Mouse (Mus musculus): Measurements from ENCODE around the gene Grm7. TPM values are rescaled to one million over a fixed set of nuclear protein-coding genes. Genes with fewer than 3 reads are reported as not detected.

Grm7 gene
- total and polyA plus RNA-seq, 2 experiments from 2014 or later, result 28.5 to 51.9 TPM

DNA sequence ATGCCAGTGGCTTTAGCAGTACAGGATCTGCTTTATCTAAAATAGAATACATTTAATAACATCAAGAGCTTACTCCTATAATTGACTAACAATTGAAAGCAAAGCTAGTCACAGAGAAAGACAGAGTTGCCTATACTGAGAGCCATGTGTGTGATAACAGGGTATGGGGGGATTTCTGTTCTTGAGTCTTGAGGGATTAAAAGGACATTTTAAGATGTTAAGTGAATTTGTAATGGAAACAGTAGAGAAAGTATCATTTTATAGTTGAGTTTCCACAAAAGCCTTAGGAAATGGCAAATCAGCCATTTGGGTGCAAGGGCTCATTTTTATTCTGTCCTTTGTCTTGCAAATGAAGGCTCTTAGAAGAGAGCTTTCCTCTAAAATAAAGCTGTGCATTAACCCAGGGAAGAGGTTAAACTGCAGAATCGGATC lies 140.1 kb downstream of the Grm7 start:
- TF ChIP-seq CTCF (IDR thresholded peaks at IDR 0.05), result no peak
- Histone ChIP-seq H3K4me1 (ENCODE audit: insufficient read depth, low read length) (no peaks in the 10 kb centered on the region), H3K4me2 (ENCODE audit: low read depth, low read length, poor library complexity, severe bottlenecking) (no peak overlapping the region), H3K36me3 (ENCODE audit: insufficient read depth, low read length) (no peaks in the 10 kb centered on the region), H3K4me3 (ENCODE audit: low read depth, low read length) (no peak overlapping the region), H3K9me3 (ENCODE audit: low read length) (no peaks in the 10 kb centered on the region), H3K27ac (ENCODE audit: low read depth, low read length) (no peak overlapping the region), H3K27me3 (ENCODE audit: insufficient read depth, low read length) (no peaks in the 10 kb centered on the region), H3K9ac (replicated peaks; ENCODE audit: low read length, poor library complexity, severe bottlenecking) (no peak overlapping the region)
- ATAC-seq (ENCODE audit: low FRiP score) (no peak), DNase-seq (ENCODE audit: low spot score) (no peak)
- 12% methylated on average over 1 of the region's 1 CpGs for WGBS

DNA sequence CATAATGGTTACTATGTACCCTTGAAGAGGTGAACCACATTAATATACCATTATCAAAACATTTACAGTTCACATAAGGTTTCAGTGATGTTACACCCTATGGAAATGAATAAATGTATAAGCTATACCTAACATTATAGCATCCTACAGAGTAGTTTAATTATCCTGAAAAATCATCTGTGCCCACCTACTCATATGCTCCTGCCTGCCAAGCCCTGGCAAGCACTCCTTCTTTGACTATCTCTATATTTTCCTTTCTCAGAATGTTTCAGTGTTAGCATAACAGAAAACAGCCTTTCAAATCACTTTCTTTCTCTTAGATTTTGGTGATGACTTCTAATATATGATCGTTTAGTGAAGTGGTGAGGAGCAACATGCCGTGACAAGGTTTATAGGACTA lies 147.3 kb downstream of the Grm7 start:
- no peak overlapping the region for H3K4me2 ChIP-seq (ENCODE audit: low read depth, low read length, poor library complexity, severe bottlenecking)
- no peak overlapping the region for H3K9ac ChIP-seq (replicated peaks; ENCODE audit: low read length, poor library complexity, severe bottlenecking)
- H3K27me3 ChIP-seq (ENCODE audit: insufficient read depth, low read length), result no peaks in the 10 kb centered on the region
- DNase-seq (ENCODE audit: low spot score) (no peak), ATAC-seq (ENCODE audit: low FRiP score) (no peak)
- H3K4me1 ChIP-seq (ENCODE audit: insufficient read depth, low read length), result no peaks in the 10 kb centered on the region
- H3K4me3 ChIP-seq (ENCODE audit: low read depth, low read length), result no peak overlapping the region
- WGBS, result 94% methylated on average over 2 of the region's 2 CpGs
- no peaks in the 10 kb centered on the region for H3K36me3 ChIP-seq (ENCODE audit: insufficient read depth, low read length)
- H3K9me3 ChIP-seq (ENCODE audit: low read length), result no peaks in the 10 kb centered on the region
- no peak for TF ChIP-seq CTCF (IDR thresholded peaks at IDR 0.05)
- no peak overlapping the region for H3K27ac ChIP-seq (ENCODE audit: low read depth, low read length)

DNA sequence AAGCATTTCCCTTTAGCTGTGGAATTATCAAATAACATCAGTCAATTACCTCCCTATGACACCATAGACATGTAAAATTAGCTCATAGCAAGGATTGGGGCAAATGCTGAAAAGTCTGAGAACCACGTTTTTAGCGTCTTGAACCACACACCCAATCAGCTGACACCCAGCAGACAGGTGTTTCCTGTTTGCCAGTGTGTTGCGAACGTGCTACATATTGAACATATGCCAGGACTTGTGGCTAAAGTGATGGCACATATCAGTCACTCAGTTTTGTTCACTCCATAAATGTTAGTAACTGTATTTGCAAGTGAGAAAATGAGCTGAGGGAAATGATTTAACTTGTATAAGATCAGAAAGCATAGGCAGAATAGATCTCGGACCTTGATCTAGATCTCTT lies 162.1 kb downstream of the Grm7 start:
- Histone ChIP-seq H3K36me3 (ENCODE audit: insufficient read depth, low read length) (no peaks in the 10 kb centered on the region), H3K27ac (ENCODE audit: low read depth, low read length) (no peak overlapping the region), H3K9ac (replicated peaks; ENCODE audit: low read length, poor library complexity, severe bottlenecking) (no peak overlapping the region), H3K4me2 (ENCODE audit: low read depth, low read length, poor library complexity, severe bottlenecking) (no peak overlapping the region), H3K4me1 (ENCODE audit: insufficient read depth, low read length) (no peaks in the 10 kb centered on the region), H3K4me3 (ENCODE audit: low read depth, low read length) (no peak overlapping the region), H3K27me3 (ENCODE audit: insufficient read depth, low read length) (no peaks in the 10 kb centered on the region), H3K9me3 (ENCODE audit: low read length) (no peaks in the 10 kb centered on the region)
- DNase-seq (ENCODE audit: low spot score), result no peak
- no peak for ATAC-seq (ENCODE audit: low FRiP score)
- 80% methylated on average over 5 of the region's 5 CpGs for WGBS
- no peak for TF ChIP-seq CTCF (IDR thresholded peaks at IDR 0.05)

DNA sequence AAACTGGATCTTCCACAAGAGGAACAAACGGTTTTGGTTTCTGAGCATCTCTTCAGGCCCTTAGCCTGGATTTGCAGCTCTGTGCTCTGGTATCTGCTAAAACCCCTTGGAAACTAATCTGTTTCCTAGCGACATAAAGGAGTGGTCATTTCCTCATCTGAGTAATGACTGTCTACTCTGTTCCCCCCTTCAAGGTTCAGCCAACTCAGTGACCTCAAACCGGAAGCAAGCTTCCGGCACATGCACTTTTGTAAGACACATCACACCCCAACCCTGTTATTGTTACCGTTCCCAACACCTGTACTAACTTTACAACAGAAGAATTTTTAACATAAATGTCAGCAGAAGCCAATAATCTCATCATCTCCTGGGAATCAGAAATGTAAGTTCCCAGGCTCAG lies 166.8 kb downstream of the Grm7 start:
- no peak overlapping the region for H3K4me3 ChIP-seq (ENCODE audit: low read depth, low read length)
- ATAC-seq (ENCODE audit: low FRiP score), result no peak
- DNase-seq (ENCODE audit: low spot score), result no peak
- H3K9me3 ChIP-seq (ENCODE audit: low read length), result no peaks in the 10 kb centered on the region
- H3K9ac ChIP-seq (replicated peaks; ENCODE audit: low read length, poor library complexity, severe bottlenecking), result no peak overlapping the region
- H3K36me3 ChIP-seq (ENCODE audit: insufficient read depth, low read length), result no peaks in the 10 kb centered on the region
- no peaks in the 10 kb centered on the region for H3K4me1 ChIP-seq (ENCODE audit: insufficient read depth, low read length)
- H3K27ac ChIP-seq (ENCODE audit: low read depth, low read length), result no peak overlapping the region
- no peaks in the 10 kb centered on the region for H3K27me3 ChIP-seq (ENCODE audit: insufficient read depth, low read length)
- no peak overlapping the region for H3K4me2 ChIP-seq (ENCODE audit: low read depth, low read length, poor library complexity, severe bottlenecking)
- TF ChIP-seq CTCF (IDR thresholded peaks at IDR 0.05), result no peak
- WGBS, result 75% methylated on average over 5 of the region's 5 CpGs

DNA sequence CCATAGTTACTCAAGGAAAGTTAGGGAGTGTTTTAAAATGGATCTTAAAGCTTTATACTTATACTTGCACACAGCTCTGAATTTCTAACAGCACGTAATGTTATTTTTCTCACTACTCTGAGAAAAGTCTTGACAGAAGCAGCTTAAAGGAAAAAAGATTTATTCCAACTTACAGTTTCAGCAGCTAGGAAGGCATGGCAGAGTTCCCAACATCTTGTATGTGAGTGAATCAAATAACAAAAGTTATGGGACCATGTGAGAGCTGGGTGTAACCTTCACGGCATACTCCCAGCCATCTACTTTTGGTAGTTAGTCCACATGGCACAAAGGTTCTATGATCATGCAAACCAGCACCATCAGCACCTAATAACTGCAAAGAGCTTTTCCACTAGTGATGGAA lies 172.9 kb downstream of the Grm7 start:
- H3K9me3 ChIP-seq (ENCODE audit: low read length), result no peaks in the 10 kb centered on the region
- DNase-seq (ENCODE audit: low spot score) (no peak), ATAC-seq (ENCODE audit: low FRiP score) (no peak)
- H3K4me2 ChIP-seq (ENCODE audit: low read depth, low read length, poor library complexity, severe bottlenecking), result no peak overlapping the region
- no peaks in the 10 kb centered on the region for H3K27me3 ChIP-seq (ENCODE audit: insufficient read depth, low read length)
- no peak overlapping the region for H3K4me3 ChIP-seq (ENCODE audit: low read depth, low read length)
- 80% methylated on average over 2 of the region's 2 CpGs for WGBS
- no peaks in the 10 kb centered on the region for H3K36me3 ChIP-seq (ENCODE audit: insufficient read depth, low read length)
- H3K9ac ChIP-seq (replicated peaks; ENCODE audit: low read length, poor library complexity, severe bottlenecking), result no peak overlapping the region
- no peaks in the 10 kb centered on the region for H3K4me1 ChIP-seq (ENCODE audit: insufficient read depth, low read length)
- no peak overlapping the region for H3K27ac ChIP-seq (ENCODE audit: low read depth, low read length)
- no peak for TF ChIP-seq CTCF (IDR thresholded peaks at IDR 0.05)

DNA sequence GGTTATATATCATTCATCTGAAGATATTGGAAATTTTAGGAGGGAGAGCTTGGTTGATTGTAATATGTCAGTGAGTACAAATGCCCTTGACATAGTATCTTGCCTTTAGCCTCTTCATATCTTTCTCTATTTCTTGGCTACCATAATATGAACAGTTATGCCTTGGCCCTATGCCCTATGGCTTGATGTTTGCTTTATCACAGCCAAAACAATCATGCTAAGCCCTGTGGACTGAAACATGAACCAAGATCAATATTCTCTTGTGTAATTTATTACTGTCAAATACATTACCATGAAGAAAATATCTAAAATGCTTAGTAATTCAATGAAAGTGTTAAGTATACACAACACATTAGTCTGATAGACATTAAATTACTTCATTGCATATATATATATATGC lies 222.9 kb downstream of the Grm7 start:
- no peak overlapping the region for H3K4me3 ChIP-seq (ENCODE audit: low read depth, low read length)
- no peak for ATAC-seq (ENCODE audit: low FRiP score)
- no peak for DNase-seq (ENCODE audit: low spot score)
- H3K27ac ChIP-seq (ENCODE audit: low read depth, low read length), result no peak overlapping the region
- H3K27me3 ChIP-seq (ENCODE audit: insufficient read depth, low read length), result no peaks in the 10 kb centered on the region
- no peaks in the 10 kb centered on the region for H3K4me1 ChIP-seq (ENCODE audit: insufficient read depth, low read length)
- no peak overlapping the region for H3K4me2 ChIP-seq (ENCODE audit: low read depth, low read length, poor library complexity, severe bottlenecking)
- TF ChIP-seq CTCF (IDR thresholded peaks at IDR 0.05), result no peak
- no peaks in the 10 kb centered on the region for H3K9me3 ChIP-seq (ENCODE audit: low read length)
- H3K36me3 ChIP-seq (ENCODE audit: insufficient read depth, low read length), result no peaks in the 10 kb centered on the region
- no peak overlapping the region for H3K9ac ChIP-seq (replicated peaks; ENCODE audit: low read length, poor library complexity, severe bottlenecking)

DNA sequence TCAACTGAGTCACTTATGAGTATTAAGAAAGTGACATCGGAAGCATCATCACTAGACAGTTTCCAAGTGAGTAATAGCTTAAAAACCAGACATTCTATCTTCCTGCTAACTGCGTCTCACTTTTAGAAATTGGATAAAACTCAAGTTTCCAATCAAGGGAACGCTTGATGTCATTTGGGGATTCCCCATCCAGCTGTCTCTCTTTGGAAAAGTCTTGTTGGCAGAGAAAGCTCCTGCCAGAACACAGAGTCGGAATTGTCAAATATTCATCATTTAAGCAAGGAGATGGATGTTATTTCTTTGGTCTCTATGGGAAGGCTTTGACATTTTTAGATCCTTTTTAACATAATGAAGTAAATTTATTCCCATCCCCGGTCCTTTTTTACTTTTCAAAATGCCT lies 336.6 kb downstream of the Grm7 start:
- Histone ChIP-seq H3K4me1 (ENCODE audit: insufficient read depth, low read length) (no peaks in the 10 kb centered on the region), H3K4me3 (ENCODE audit: low read depth, low read length) (no peak overlapping the region), H3K9me3 (ENCODE audit: low read length) (no peaks in the 10 kb centered on the region), H3K27me3 (ENCODE audit: insufficient read depth, low read length) (no peaks in the 10 kb centered on the region), H3K9ac (replicated peaks; ENCODE audit: low read length, poor library complexity, severe bottlenecking) (no peak overlapping the region), H3K27ac (ENCODE audit: low read depth, low read length) (no peak overlapping the region), H3K4me2 (ENCODE audit: low read depth, low read length, poor library complexity, severe bottlenecking) (no peak overlapping the region), H3K36me3 (ENCODE audit: insufficient read depth, low read length) (no peaks in the 10 kb centered on the region)
- ATAC-seq (ENCODE audit: low FRiP score) (no peak), DNase-seq (ENCODE audit: low spot score) (peak; percentile 11)
- WGBS, result 81% methylated on average over 5 of the region's 5 CpGs
- no peak for TF ChIP-seq CTCF (IDR thresholded peaks at IDR 0.05)
